Mouse (Mus musculus): ENCODE measurements around the gene 3110082I17Rik. TPM values are rescaled to one million over a fixed set of nuclear protein-coding genes. Genes with fewer than 3 reads are reported as not detected.

Gene 3110082I17Rik
- polyA plus RNA-seq, 1 experiment from 2014 or later, result 40.0 TPM

DNA sequence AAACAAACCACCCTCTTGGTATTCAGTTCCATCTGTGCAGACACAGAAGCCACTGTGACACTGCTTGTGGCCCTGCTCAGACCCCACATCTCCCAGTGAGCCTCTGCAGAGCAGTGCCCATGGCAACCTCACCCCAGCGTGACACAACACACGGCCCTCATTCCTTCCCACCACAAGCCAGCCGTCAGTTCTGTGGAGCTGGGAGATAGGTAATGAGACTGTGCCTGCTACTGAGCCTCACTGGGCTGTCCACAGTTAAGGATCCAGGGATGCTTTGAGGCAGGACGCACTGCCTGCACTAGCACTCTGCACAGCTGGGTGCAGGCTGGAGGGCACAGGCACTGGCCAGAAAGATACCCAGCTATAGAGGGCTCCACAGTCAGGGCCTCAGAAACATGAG is 10.4 kb downstream of the 3110082I17Rik start:
- Histone ChIP-seq H3K9ac (no peak overlapping the region), H3K4me3 (no peak overlapping the region), H3K27ac (peak overlapping the region; percentile 59), H3K36me3 (peaks cover 12% of the 10 kb centered on the region), H3K4me2 (peak overlapping the region; percentile 16; the same call in 1 of the 2 replicates), H3K9me3 (no peaks in the 10 kb centered on the region), H3K4me1 (peaks cover 26% of the 10 kb centered on the region), H3K27me3 (no peaks in the 10 kb centered on the region)
- WGBS, result 23% methylated on average over 4 of the region's 4 CpGs
- ATAC-seq (ENCODE audit: borderline replicate concordance, extremely low read depth, low FRiP score, low TSS enrichment), result peak; percentile 36; the same call in 1 of the 2 replicates

DNA sequence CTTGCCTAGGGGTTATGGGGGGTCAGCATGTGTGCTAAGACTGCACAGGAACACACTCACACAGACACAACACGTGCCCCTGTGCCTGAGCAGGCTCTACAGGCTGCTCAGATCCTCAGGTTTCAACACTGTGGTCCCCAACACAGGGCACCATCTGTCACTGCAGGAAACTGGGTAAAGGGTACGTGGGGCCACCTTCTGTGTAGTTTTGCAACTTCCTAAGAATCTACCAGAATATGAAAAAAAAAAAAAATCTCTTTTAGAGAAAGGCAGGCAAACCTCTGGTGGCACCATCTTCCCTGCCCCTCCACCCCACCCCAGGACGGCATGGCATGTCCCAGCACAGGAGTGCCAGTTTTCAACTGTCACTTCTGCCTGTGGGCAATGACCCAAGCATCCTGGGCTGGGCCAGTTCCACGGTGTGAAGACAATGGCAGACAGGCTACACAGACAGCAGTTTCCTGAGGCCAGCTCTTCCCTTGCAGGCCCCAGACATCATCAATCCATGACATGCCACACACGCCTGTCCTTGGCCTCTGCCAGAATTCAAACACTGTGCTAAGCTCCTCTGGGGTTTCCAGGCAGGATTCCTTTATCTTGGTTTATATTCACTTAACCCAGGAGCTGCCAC is 11.1 kb downstream of the 3110082I17Rik start:
- no peaks in the 10 kb centered on the region for H3K9me3 ChIP-seq
- peaks cover 6% of the 10 kb centered on the region; the same call in 1 of the 2 replicates for H3K36me3 ChIP-seq
- peaks cover 26% of the 10 kb centered on the region for H3K4me1 ChIP-seq
- H3K27ac ChIP-seq, result peak overlapping the region; percentile 59
- no peaks in the 10 kb centered on the region for H3K27me3 ChIP-seq
- H3K4me3 ChIP-seq, result no peak overlapping the region
- ATAC-seq (ENCODE audit: borderline replicate concordance, extremely low read depth, low FRiP score, low TSS enrichment), result peak; percentile 74; the same call in 1 of the 2 replicates
- H3K9ac ChIP-seq, result no peak overlapping the region
- H3K4me2 ChIP-seq, result peak overlapping the region; percentile 16; the same call in 1 of the 2 replicates
- 34% methylated on average over 5 of the region's 5 CpGs for WGBS

GRCm38 (mm10) chr5:139448025-139448424 is 12.3 kb downstream of the 3110082I17Rik start:
- Histone ChIP-seq H3K27me3 (no peaks in the 10 kb centered on the region), H3K4me3 (no peak overlapping the region), H3K4me1 (peaks cover 29% of the 10 kb centered on the region), H3K4me2 (no peak overlapping the region), H3K27ac (no peak overlapping the region), H3K9me3 (no peaks in the 10 kb centered on the region), H3K36me3 (0 out of 2 replicates have a peak, but pooled peaks cover 4% of the 10 kb centered on the region), H3K9ac (no peak overlapping the region)
- 62% methylated on average over 6 of the region's 6 CpGs for WGBS
- no peak for ATAC-seq (ENCODE audit: borderline replicate concordance, extremely low read depth, low FRiP score, low TSS enrichment)

GRCm38 (mm10) chr5:139445258-139445657 is 15.1 kb downstream of the 3110082I17Rik start:
- no peak for ATAC-seq (ENCODE audit: borderline replicate concordance, extremely low read depth, low FRiP score, low TSS enrichment)
- no peaks in the 10 kb centered on the region for H3K9me3 ChIP-seq

DNA sequence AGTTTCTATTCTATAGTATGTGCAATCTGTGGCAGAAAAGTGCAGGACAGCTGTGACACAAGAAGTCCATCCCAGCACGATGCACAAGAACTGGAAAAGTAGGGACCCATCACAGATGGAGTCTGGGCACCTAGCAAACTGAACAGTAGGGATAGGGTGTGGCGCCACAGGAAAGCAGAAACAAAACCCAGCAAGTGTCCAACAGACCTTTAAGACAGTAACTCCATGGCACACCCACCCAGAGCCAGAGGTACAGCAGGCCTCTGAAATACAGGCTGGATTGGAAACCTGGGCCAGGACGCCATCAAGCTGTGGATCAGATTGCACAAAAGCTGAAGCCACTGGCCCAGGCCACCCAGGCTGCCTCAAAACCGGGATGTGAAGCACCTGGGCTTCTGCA is 17.4 kb downstream of the 3110082I17Rik start:
- no peak; the same call in 1 of the 2 replicates for ATAC-seq (ENCODE audit: borderline replicate concordance, extremely low read depth, low FRiP score, low TSS enrichment)
- Histone ChIP-seq H3K36me3 (no peaks in the 10 kb centered on the region), H3K4me2 (no peak overlapping the region), H3K4me3 (no peak overlapping the region), H3K9ac (no peak overlapping the region), H3K4me1 (peaks cover 23% of the 10 kb centered on the region), H3K27ac (no peak overlapping the region), H3K9me3 (no peaks in the 10 kb centered on the region), H3K27me3 (no peaks in the 10 kb centered on the region)
- WGBS, result 57% methylated on average over 4 of the region's 4 CpGs

More at GRCm38 (mm10) chr5:139445258-139445657, 15.1 kb downstream of the 3110082I17Rik start:
- Histone ChIP-seq H3K4me1 (peaks cover 38% of the 10 kb centered on the region), H3K27ac (no peak overlapping the region), H3K9ac (no peak overlapping the region), H3K4me2 (no peak overlapping the region), H3K36me3 (no peaks in the 10 kb centered on the region), H3K27me3 (no peaks in the 10 kb centered on the region), H3K4me3 (no peak overlapping the region)
- 72% methylated on average over 8 of the region's 8 CpGs for WGBS

GRCm38 (mm10) chr5:139442428-139442827 is 17.9 kb downstream of the 3110082I17Rik start:
- 61% methylated on average over 12 of the region's 12 CpGs for WGBS
- H3K36me3 ChIP-seq, result no peaks in the 10 kb centered on the region
- no peak overlapping the region for H3K27ac ChIP-seq
- H3K4me1 ChIP-seq, result peaks cover 23% of the 10 kb centered on the region
- H3K4me2 ChIP-seq, result no peak overlapping the region; the same call in 1 of the 2 replicates
- no peak overlapping the region for H3K4me3 ChIP-seq
- H3K9ac ChIP-seq, result no peak overlapping the region
- H3K27me3 ChIP-seq, result no peaks in the 10 kb centered on the region
- no peak for ATAC-seq (ENCODE audit: borderline replicate concordance, extremely low read depth, low FRiP score, low TSS enrichment)
- no peaks in the 10 kb centered on the region for H3K9me3 ChIP-seq

DNA sequence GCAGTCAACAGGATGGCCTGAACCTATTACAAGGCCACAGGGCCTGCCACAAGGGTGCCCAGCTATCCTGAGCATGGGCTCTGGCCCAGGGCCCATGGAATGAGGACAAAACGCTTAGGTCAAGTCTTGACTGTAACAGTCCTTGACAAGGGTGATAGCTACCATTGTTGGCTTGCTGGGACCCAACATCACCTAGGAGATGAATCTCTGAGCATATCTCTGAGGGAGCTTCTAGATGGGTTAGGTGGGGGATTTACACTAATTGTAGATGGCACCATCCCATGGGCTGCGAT is 18.7 kb downstream of the 3110082I17Rik start:
- Histone ChIP-seq H3K4me2 (no peak overlapping the region), H3K36me3 (no peaks in the 10 kb centered on the region), H3K27ac (no peak overlapping the region), H3K4me1 (peaks cover 23% of the 10 kb centered on the region), H3K9me3 (no peaks in the 10 kb centered on the region), H3K27me3 (no peaks in the 10 kb centered on the region), H3K9ac (no peak overlapping the region), H3K4me3 (no peak overlapping the region)
- WGBS, result 79% methylated on average over 2 of the region's 2 CpGs
- ATAC-seq (ENCODE audit: borderline replicate concordance, extremely low read depth, low FRiP score, low TSS enrichment), result no peak

- no peaks in the 10 kb centered on the region for H3K27me3 ChIP-seq
- no peak for ATAC-seq (ENCODE audit: borderline replicate concordance, extremely low read depth, low FRiP score, low TSS enrichment)
- 91% methylated on average over 11 of the region's 11 CpGs for WGBS
These were observed 19.2 kb downstream of the 3110082I17Rik start for GRCm38 (mm10) chr5:139440926-139441725.

DNA sequence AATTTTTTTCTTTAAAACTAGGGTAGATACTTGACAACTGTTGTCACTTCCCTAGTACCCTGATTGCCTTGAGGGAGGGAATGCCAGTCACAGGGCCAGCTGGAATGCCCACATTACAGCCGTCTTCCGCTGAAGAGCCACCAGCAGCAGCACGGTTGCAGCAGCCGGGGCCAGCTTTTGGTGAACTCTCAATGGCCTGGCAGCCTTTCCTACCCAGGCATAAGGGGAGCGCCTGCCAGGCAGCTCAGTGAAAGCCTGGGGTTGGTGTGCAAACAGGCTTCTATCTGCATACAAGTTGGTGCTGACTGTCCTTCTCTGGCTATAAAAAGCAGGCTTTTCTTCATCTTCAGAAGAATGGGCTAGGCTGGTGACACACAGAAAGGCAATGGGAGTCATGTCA is 19.9 kb downstream of the 3110082I17Rik start:
- WGBS, result 80% methylated on average over 5 of the region's 5 CpGs
- no peak overlapping the region for H3K27ac ChIP-seq
- no peak overlapping the region for H3K4me3 ChIP-seq
- H3K4me2 ChIP-seq, result no peak overlapping the region
- H3K4me1 ChIP-seq, result peaks cover 15% of the 10 kb centered on the region
- no peaks in the 10 kb centered on the region for H3K9me3 ChIP-seq
- no peaks in the 10 kb centered on the region for H3K36me3 ChIP-seq
- no peak overlapping the region for H3K9ac ChIP-seq
- ATAC-seq (ENCODE audit: borderline replicate concordance, extremely low read depth, low FRiP score, low TSS enrichment), result no peak
- no peaks in the 10 kb centered on the region for H3K27me3 ChIP-seq

More at GRCm38 (mm10) chr5:139440926-139441725, 19.2 kb downstream of the 3110082I17Rik start:
- no peaks in the 10 kb centered on the region for H3K9me3 ChIP-seq
- H3K4me3 ChIP-seq, result no peak overlapping the region
- no peak overlapping the region for H3K9ac ChIP-seq
- no peak overlapping the region for H3K27ac ChIP-seq
- no peaks in the 10 kb centered on the region for H3K36me3 ChIP-seq
- H3K4me1 ChIP-seq, result peaks cover 21% of the 10 kb centered on the region
- no peak overlapping the region for H3K4me2 ChIP-seq

- H3K9ac ChIP-seq, result no peak overlapping the region
- H3K4me2 ChIP-seq, result no peak overlapping the region
- peaks cover 22% of the 10 kb centered on the region for H3K4me1 ChIP-seq
- 79% methylated on average over 12 of the region's 12 CpGs for WGBS
- H3K27ac ChIP-seq, result no peak overlapping the region
- H3K36me3 ChIP-seq, result no peaks in the 10 kb centered on the region
- no peaks in the 10 kb centered on the region for H3K9me3 ChIP-seq
- ATAC-seq (ENCODE audit: borderline replicate concordance, extremely low read depth, low FRiP score, low TSS enrichment), result no peak
- H3K27me3 ChIP-seq, result no peaks in the 10 kb centered on the region
- no peak overlapping the region for H3K4me3 ChIP-seq
These were observed 21.9 kb downstream of the 3110082I17Rik start for GRCm38 (mm10) chr5:139438440-139438839.

DNA sequence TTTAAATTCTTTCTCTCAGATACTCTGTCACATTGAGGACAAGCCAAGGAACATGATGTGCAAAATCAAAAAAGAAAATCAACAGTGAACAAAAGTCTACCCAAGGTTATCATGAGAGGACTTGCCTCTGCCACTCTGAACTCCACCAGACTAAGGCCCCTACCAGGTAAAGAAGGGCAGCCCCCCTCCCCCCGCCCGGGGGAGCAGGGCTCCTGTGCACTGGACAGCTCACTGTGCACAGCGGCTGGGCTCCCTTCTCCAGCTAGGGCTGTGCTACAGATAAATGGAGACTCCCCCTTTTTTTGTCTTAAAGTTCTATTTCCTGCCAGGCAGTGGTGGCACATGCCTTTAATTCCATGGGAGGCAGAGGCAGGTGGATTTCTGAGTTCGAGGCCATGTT is 22.6 kb downstream of the 3110082I17Rik start:
- Histone ChIP-seq H3K4me2 (no peak overlapping the region), H3K4me3 (no peak overlapping the region), H3K4me1 (peaks cover 16% of the 10 kb centered on the region), H3K27ac (no peak overlapping the region), H3K9ac (no peak overlapping the region), H3K36me3 (no peaks in the 10 kb centered on the region), H3K9me3 (no peaks in the 10 kb centered on the region), H3K27me3 (no peaks in the 10 kb centered on the region)
- no peak for ATAC-seq (ENCODE audit: borderline replicate concordance, extremely low read depth, low FRiP score, low TSS enrichment)
- WGBS, result 90% methylated on average over 4 of the region's 4 CpGs

DNA sequence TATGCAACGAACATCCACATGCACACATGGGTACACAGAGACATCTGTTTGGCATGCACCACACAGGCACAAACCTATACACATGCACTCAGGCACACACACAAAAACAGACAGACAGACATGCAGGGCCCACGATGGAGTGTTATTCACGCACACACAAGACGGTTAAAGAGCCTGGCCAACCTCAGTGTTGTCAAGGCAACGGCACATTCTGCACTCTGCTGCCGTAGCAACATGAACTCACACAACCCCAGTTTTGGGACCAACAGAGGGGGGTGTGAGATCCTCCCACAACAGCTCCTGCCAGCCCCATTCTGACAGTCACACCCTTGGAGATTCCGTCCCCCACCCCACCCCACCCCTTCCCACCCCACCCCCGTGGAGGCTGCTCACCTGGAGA is 25.4 kb downstream of the 3110082I17Rik start:
- no peak for ATAC-seq (ENCODE audit: borderline replicate concordance, extremely low read depth, low FRiP score, low TSS enrichment)
- 37% methylated on average over 8 of the region's 8 CpGs for WGBS
- H3K9ac ChIP-seq, result no peak overlapping the region

More for the DNA sequence above, 25.4 kb downstream of the 3110082I17Rik start:
- H3K4me2 ChIP-seq, result no peak overlapping the region
- H3K4me1 ChIP-seq, result peaks cover 12% of the 10 kb centered on the region
- H3K27me3 ChIP-seq, result no peaks in the 10 kb centered on the region
- H3K4me3 ChIP-seq, result no peak overlapping the region
- H3K27ac ChIP-seq, result no peak overlapping the region
- H3K9me3 ChIP-seq, result no peaks in the 10 kb centered on the region
- H3K36me3 ChIP-seq, result no peaks in the 10 kb centered on the region

Data from lung, embryonic 15.5 days (tissue).